Mouse (Mus musculus) ES-Bruce4 (cell line): ENCODE results near the gene Scgb1c1.

Experiments used
- CTCF ChIP-seq: IDR thresholded peaks from one replicate; pipeline ENCODE4 v1.8.1; 2011; ENCODE audit warnings: low read depth, low read length
- EP300 ChIP-seq: IDR thresholded peaks from 2 replicates; pipeline ENCODE4 v1.6.1; 2011; ENCODE audit warnings: low read depth, low read length; ENCODE audit not compliant: insufficient read depth
- POLR2A ChIP-seq: IDR thresholded peaks from one replicate; pipeline ENCODE4 v1.8.1; 2011; ENCODE audit warnings: low read length; ENCODE audit not compliant: insufficient read depth

- TF ChIP-seq CTCF (no peak), EP300 (no peak), POLR2A (no peak)
Observed at GRCm38 (mm10) chr7:140856785-140857549, 11.6 kb downstream of the Scgb1c1 start, which contains the start of gene Ric8a.
